Comparison of ENCODE assay signal across 8 mouse cellular contexts in the genomic region with DNA sequence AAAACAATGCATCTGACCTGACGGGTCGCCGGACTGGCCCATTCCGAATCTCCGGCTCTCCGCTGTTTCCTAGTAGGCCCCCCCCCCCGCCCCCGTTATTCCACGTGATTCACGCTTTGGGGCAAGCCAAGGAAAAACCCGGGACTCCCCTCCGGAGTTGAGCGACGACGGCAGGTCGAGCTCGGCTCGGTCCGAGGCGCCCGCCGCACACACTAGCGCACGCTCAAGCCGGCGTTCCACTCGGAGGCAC.
A peak's percentile ranks its signal among the peaks of the same experiment; 100 is the strongest.
DNase-seq lines count a peak whose midpoint lies in the region; ATAC-seq and TF ChIP-seq lines count a peak whose summit lies in the region.

No protein-coding gene starts in this region.

- peak overlapping the region; percentile 88 for H3K27ac ChIP-seq in kidney, embryonic 16.5 days (ENCODE audit: low read length)
- H3K27ac ChIP-seq in bone marrow, adult 2 months (ENCODE audit: control insufficient read depth, insufficient read depth, low read depth, low read length, poor library complexity): peak overlapping the region; percentile 81
- peak overlapping the region; percentile 95 for H3K27ac ChIP-seq in hindbrain, embryonic 12.5 days
- H3K27ac ChIP-seq in midbrain, embryonic 15.5 days: peak overlapping the region; percentile 90

- WGBS in kidney, embryonic 16.5 days: 7% methylated on average over 25 of the region's 27 CpGs
- WGBS in bone marrow, adult 2 months: under 1% methylated on average over 26 of the region's 27 CpGs
- 9% methylated on average over 19 of the region's 27 CpGs for WGBS in hindbrain, embryonic 12.5 days
- 0% methylated on average over 19 of the region's 27 CpGs for WGBS in midbrain, embryonic 15.5 days

- H3K9ac ChIP-seq in kidney, embryonic 16.5 days (replicated peaks; ENCODE audit: low read length): peak overlapping the region; percentile 80
- H3K9ac ChIP-seq in hindbrain, embryonic 12.5 days: peak overlapping the region; percentile 69
- H3K9ac ChIP-seq in midbrain, embryonic 15.5 days: peak overlapping the region; percentile 74

- H3K27me3 ChIP-seq in kidney, embryonic 16.5 days (ENCODE audit: insufficient read depth, low read length): peaks cover 79% of the 10 kb centered on the region
- peaks cover 97% of the 10 kb centered on the region for H3K27me3 ChIP-seq in hindbrain, embryonic 12.5 days
- H3K27me3 ChIP-seq in midbrain, embryonic 15.5 days (replicated peaks): peaks cover 35% of the 10 kb centered on the region

- H3K36me3 ChIP-seq in kidney, embryonic 16.5 days (ENCODE audit: insufficient read depth, low read length): no peaks in the 10 kb centered on the region
- H3K36me3 ChIP-seq in hindbrain, embryonic 12.5 days: no peaks in the 10 kb centered on the region
- no peaks in the 10 kb centered on the region for H3K36me3 ChIP-seq in midbrain, embryonic 15.5 days (replicated peaks)

- peaks cover 30% of the 10 kb centered on the region for H3K4me1 ChIP-seq in kidney, embryonic 16.5 days (ENCODE audit: insufficient read depth, low read length)
- peaks cover 2% of the 10 kb centered on the region; the same call in 1 of the 2 replicates for H3K4me1 ChIP-seq in bone marrow, adult 2 months (ENCODE audit: control insufficient read depth, insufficient read depth, low read length)
- H3K4me1 ChIP-seq in hindbrain, embryonic 12.5 days: peaks cover 30% of the 10 kb centered on the region
- H3K4me1 ChIP-seq in midbrain, embryonic 15.5 days: peaks cover 25% of the 10 kb centered on the region

- H3K4me3 ChIP-seq in kidney, embryonic 16.5 days (ENCODE audit: low read length): peak overlapping the region; percentile 70
- peak overlapping the region; percentile 61 for H3K4me3 ChIP-seq in bone marrow, adult 2 months (replicated peaks; ENCODE audit: control insufficient read depth, low read depth, low read length)
- H3K4me3 ChIP-seq in hindbrain, embryonic 12.5 days: peak overlapping the region; percentile 64
- peak overlapping the region; percentile 61 for H3K4me3 ChIP-seq in midbrain, embryonic 15.5 days

- no peak for DNase-seq in kidney, adult 18-20 months
- DNase-seq in right cerebral cortex, adult 2 months (ENCODE audit: low spot score in 2 of 2): no peak
- no peak for DNase-seq in B cell, adult 2 months
- no peak for DNase-seq in T-cell, adult 2 months (ENCODE audit: low spot score)

- no peak for TF ChIP-seq CTCF in bone marrow, adult 2 months (IDR thresholded peaks at IDR 0.05; ENCODE audit: control insufficient read depth, insufficient read depth, low read length)

- no peak for TF ChIP-seq POLR2A in bone marrow, adult 2 months (IDR thresholded peaks at IDR 0.05; ENCODE audit: borderline replicate concordance, control insufficient read depth, low read depth, low read length)

- ATAC-seq in kidney, embryonic 16.5 days (ENCODE audit: low FRiP score, low TSS enrichment): no peak
- ATAC-seq in hindbrain, embryonic 12.5 days (ENCODE audit: low FRiP score): no peak
- no peak for ATAC-seq in midbrain, embryonic 15.5 days (replicated peaks)

- peak overlapping the region; percentile 77 for H3K4me2 ChIP-seq in kidney, embryonic 16.5 days (replicated peaks; ENCODE audit: low read depth, low read length)
- peak overlapping the region; percentile 64 for H3K4me2 ChIP-seq in hindbrain, embryonic 12.5 days (replicated peaks)
- H3K4me2 ChIP-seq in midbrain, embryonic 15.5 days: peak overlapping the region; percentile 70

- no peaks in the 10 kb centered on the region for H3K9me3 ChIP-seq in kidney, embryonic 16.5 days (ENCODE audit: low read length)
- H3K9me3 ChIP-seq in hindbrain, embryonic 12.5 days (replicated peaks): no peaks in the 10 kb centered on the region
- H3K9me3 ChIP-seq in midbrain, embryonic 15.5 days: no peaks in the 10 kb centered on the region
